Mouse (Mus musculus) C2C12 (cell line): ENCODE measurements around the gene Ndufa7. TPM values are rescaled to one million over a fixed set of nuclear protein-coding genes. Genes with fewer than 3 reads are reported as not detected.

ENCODE experiments used
- H3K27me3 ChIP-seq: one replicate; pipeline ENCODE4 v1.6.1; 2011; ENCODE audit not compliant: control insufficient read depth, insufficient read depth, insufficient read length
- H3K36me3 ChIP-seq: one replicate; pipeline ENCODE4 v1.6.1; 2011; ENCODE audit not compliant: control insufficient read depth, insufficient read depth
- H3K4me3 ChIP-seq: one replicate; pipeline ENCODE4 v1.5.1; 2011; ENCODE audit warnings: mild to moderate bottlenecking, control low read depth; ENCODE audit not compliant: poor library complexity, insufficient read depth, severe bottlenecking
- H3K79me2 ChIP-seq: one replicate; pipeline ENCODE4 v1.6.1; 2011; ENCODE audit not compliant: control insufficient read depth, insufficient read depth
- H3K79me3 ChIP-seq: one replicate; pipeline ENCODE4 v1.6.1; 2011; ENCODE audit warnings: low read depth, control low read depth
- H3ac ChIP-seq: one replicate; pipeline ENCODE3; 2011; ENCODE audit warnings: low read depth; ENCODE audit not compliant: control insufficient read depth, insufficient read length
- CEBPB ChIP-seq: IDR thresholded peaks from one replicate; pipeline ENCODE4 v1.6.1; 2011; ENCODE audit warnings: low read depth, mild to moderate bottlenecking, control low read depth, moderate library complexity
- CTCF ChIP-seq: IDR thresholded peaks from one replicate; pipeline ENCODE4 v1.5.1; 2011; ENCODE audit not compliant: control insufficient read depth, insufficient read depth, insufficient read length
- FOSL1 ChIP-seq: IDR thresholded peaks from one replicate; pipeline ENCODE4 v1.8.0; 2011; ENCODE audit warnings: mild to moderate bottlenecking, low read length; ENCODE audit not compliant: poor library complexity, insufficient read depth, severe bottlenecking
- MAX ChIP-seq: IDR thresholded peaks from one replicate; pipeline ENCODE4 v1.6.1; 2011; ENCODE audit warnings: mild to moderate bottlenecking, control low read depth
- MYOD1 ChIP-seq: IDR thresholded peaks from one replicate; pipeline ENCODE4 v1.6.1; 2011; ENCODE audit warnings: low read depth; ENCODE audit not compliant: control insufficient read depth, insufficient read length
- MYOG ChIP-seq: IDR thresholded peaks from one replicate; pipeline ENCODE4 v1.6.1; 2011; ENCODE audit not compliant: control insufficient read depth, insufficient read length; ENCODE audit errors: extremely low read depth
- USF1 ChIP-seq: IDR thresholded peaks from one replicate; pipeline ENCODE4 v1.6.1; 2011; ENCODE audit warnings: low read depth, mild to moderate bottlenecking, control low read depth, moderate library complexity
- polyA plus RNA-seq: library from polyadenylated mRNA; unstranded; fragments of >200 nt; fragmentation: generic; extraction: Trizol; gene quantifications from one replicate; pipeline ENCODE4 v1.2.1, GENCODE M21; 2012; ENCODE audit warnings: missing spikeins

The Ndufa7 gene
- polyA plus RNA-seq, 1 experiment: 493 TPM

GRCm38 (mm10) chr17:33825462-33825861 is 1.1 kb downstream of the Ndufa7 start:
- H3ac ChIP-seq: peak overlapping the region; percentile 75
- H3K4me3 ChIP-seq: peak overlapping the region; percentile 89
- no peaks in the 10 kb centered on the region for H3K27me3 ChIP-seq
- TF ChIP-seq MYOG (no peak), MYOD1 (no peak), USF1 (no peak), CTCF (no peak), FOSL1 (no peak), CEBPB (no peak), MAX (no peak)
- peaks cover 48% of the 10 kb centered on the region for H3K36me3 ChIP-seq
- peaks cover 50% of the 10 kb centered on the region for H3K79me3 ChIP-seq
- peaks cover 76% of the 10 kb centered on the region for H3K79me2 ChIP-seq

- Histone ChIP-seq H3K79me2 (peaks cover 69% of the 10 kb centered on the region), H3K27me3 (no peaks in the 10 kb centered on the region), H3K79me3 (peaks cover 50% of the 10 kb centered on the region), H3ac (no peak overlapping the region), H3K36me3 (peaks cover 45% of the 10 kb centered on the region), H3K4me3 (no peak overlapping the region)
- TF ChIP-seq MYOD1 (no peak), CTCF (peak; percentile 55)
Measured at GRCm38 (mm10) chr17:33826850-33827249, 2.5 kb downstream of the Ndufa7 start.

GRCm38 (mm10) chr17:33828892-33829291 is 4.5 kb downstream of the Ndufa7 start:
- Histone ChIP-seq H3K79me2 (peaks cover 48% of the 10 kb centered on the region), H3K4me3 (no peak overlapping the region), H3ac (no peak overlapping the region), H3K36me3 (peaks cover 44% of the 10 kb centered on the region), H3K79me3 (peaks cover 31% of the 10 kb centered on the region), H3K27me3 (no peaks in the 10 kb centered on the region)
- TF ChIP-seq MAX: no peak
- no peak for TF ChIP-seq FOSL1
- no peak for TF ChIP-seq MYOG
- no peak for TF ChIP-seq USF1
- no peak for TF ChIP-seq CTCF
- TF ChIP-seq MYOD1: no peak

GRCm38 (mm10) chr17:33829561-33829960 is 5.2 kb downstream of the Ndufa7 start:
- TF ChIP-seq MYOG: no peak
- no peak for TF ChIP-seq CEBPB
- no peak for TF ChIP-seq MYOD1
- no peak for TF ChIP-seq FOSL1
- TF ChIP-seq CTCF: no peak
- TF ChIP-seq MAX: no peak
- no peak for TF ChIP-seq USF1
- peaks cover 51% of the 10 kb centered on the region for H3K36me3 ChIP-seq
- H3K79me3 ChIP-seq: peaks cover 28% of the 10 kb centered on the region

GRCm38 (mm10) chr17:33842966-33843795 is 18.8 kb downstream of the Ndufa7 start, which contains the start of gene Cd320:
Cd320 (plus strand) TSS chr17:33843091.
- Histone ChIP-seq H3K36me3 (peaks cover 22% of the 10 kb centered on the region), H3K4me3 (peak within 1 kb of the TSS; percentile 63), H3ac (peak within 1 kb of the TSS; percentile 87), H3K27me3 (no peaks in the 10 kb centered on the region), H3K79me3 (no peaks in the 10 kb centered on the region), H3K79me2 (peaks cover 10% of the 10 kb centered on the region)
- no peak for TF ChIP-seq MYOD1
- TF ChIP-seq FOSL1: no peak
- TF ChIP-seq USF1: no peak
- no peak for TF ChIP-seq CTCF
- no peak for TF ChIP-seq MYOG
- TF ChIP-seq CEBPB: peak; percentile 60
- TF ChIP-seq MAX: peak; percentile 13

More at GRCm38 (mm10) chr17:33829561-33829960, 5.2 kb downstream of the Ndufa7 start:
- Histone ChIP-seq H3K4me3 (no peak overlapping the region), H3ac (no peak overlapping the region), H3K79me2 (peaks cover 46% of the 10 kb centered on the region), H3K27me3 (no peaks in the 10 kb centered on the region)

- H3K27me3 ChIP-seq: no peaks in the 10 kb centered on the region
- no peak for TF ChIP-seq USF1
- TF ChIP-seq CEBPB: no peak
- no peak for TF ChIP-seq MAX
- TF ChIP-seq CTCF: no peak
- no peak for TF ChIP-seq MYOG
- TF ChIP-seq MYOD1: no peak
- TF ChIP-seq FOSL1: no peak
- no peak overlapping the region for H3K4me3 ChIP-seq
- no peaks in the 10 kb centered on the region for H3K79me3 ChIP-seq
- H3K79me2 ChIP-seq: peaks cover 10% of the 10 kb centered on the region
- H3K36me3 ChIP-seq: peaks cover 12% of the 10 kb centered on the region
- no peak overlapping the region for H3ac ChIP-seq
Measured at GRCm38 (mm10) chr17:33844196-33844595, 19.8 kb downstream of the Ndufa7 start.
